Mouse (Mus musculus): ENCODE data around the gene Ptafr. TPM values are rescaled to one million over a fixed set of nuclear protein-coding genes. Genes with fewer than 3 reads are reported as not detected.

Ptafr gene
- polyA plus RNA-seq, 1 experiment from 2014 or later = 0.11 TPM

Other genes with a start within 250 kb of the Ptafr start
- gene Trnau1ap, start 234.5 kb upstream of the Ptafr start, polyA plus RNA-seq (2014; fragmentation: Nextera tagmentation; extraction: Ambion mirVana) = 81.3 and 83.6 TPM in 2 replicates
- gene Rcc1, start 210.5 kb upstream of the Ptafr start, polyA plus RNA-seq (2014; fragmentation: Nextera tagmentation; extraction: Ambion mirVana) = 81.0 and 82.2 TPM in 2 replicates
- 32.9 and 36.3 TPM in 2 replicates for gene Phactr4, start 141.6 kb upstream of the Ptafr start, polyA plus RNA-seq (2014; fragmentation: Nextera tagmentation; extraction: Ambion mirVana)
- gene Med18, start 100.1 kb upstream of the Ptafr start, polyA plus RNA-seq (2014; fragmentation: Nextera tagmentation; extraction: Ambion mirVana) = 26.4 and 31.6 TPM in 2 replicates
- gene Sesn2, start 53.6 kb upstream of the Ptafr start, polyA plus RNA-seq (2014; fragmentation: Nextera tagmentation; extraction: Ambion mirVana) = 7.3 and 7.7 TPM in 2 replicates
- gene Atpif1, start 30.4 kb upstream of the Ptafr start, polyA plus RNA-seq (2014; fragmentation: Nextera tagmentation; extraction: Ambion mirVana) = 1,066 and 1,093 TPM in 2 replicates
- 244 and 255 TPM in 2 replicates for gene Dnajc8, start 28.5 kb upstream of the Ptafr start, polyA plus RNA-seq (2014; fragmentation: Nextera tagmentation; extraction: Ambion mirVana)
- 34.8 and 40.1 TPM in 2 replicates for gene Eya3, start 74.9 kb downstream of the Ptafr start, polyA plus RNA-seq (2014; fragmentation: Nextera tagmentation; extraction: Ambion mirVana)
- 4.2 and 7.6 TPM in 2 replicates for gene Xkr8, start 168.5 kb downstream of the Ptafr start, polyA plus RNA-seq (2014; fragmentation: Nextera tagmentation; extraction: Ambion mirVana)
- gene Smpdl3b, start 193.2 kb downstream of the Ptafr start, polyA plus RNA-seq (2014; fragmentation: Nextera tagmentation; extraction: Ambion mirVana) = 4.3 and 4.6 TPM in 2 replicates
- gene Rpa2, start 204.3 kb downstream of the Ptafr start, polyA plus RNA-seq (2014; fragmentation: Nextera tagmentation; extraction: Ambion mirVana) = 182 and 183 TPM in 2 replicates
- 0.45 and 0.57 TPM in 2 replicates for gene Themis2, start 232.3 kb downstream of the Ptafr start, polyA plus RNA-seq (2014; fragmentation: Nextera tagmentation; extraction: Ambion mirVana)

All from limb, embryonic 11.5 days (tissue).